Mouse (Mus musculus) liver, adult 2 months (tissue): Measurements from ENCODE around the gene Nes. TPM values are rescaled to one million over a fixed set of nuclear protein-coding genes. Genes with fewer than 3 reads are reported as not detected.

Experiments used
- DNase-seq: peaks from one replicate; pipeline ENCODE4 v3.0.0-alpha.2; 2011; ENCODE audit warnings: low read depth, low spot score; ENCODE audit errors: extremely low read depth
- H3K27ac ChIP-seq: fragments of 200-500 bp; replicated peaks from 2 replicates; pipeline ENCODE4 v1.5.1; 2012; ENCODE audit warnings: low read depth, mild to moderate bottlenecking, control low read depth, inconsistent platforms, low read length; ENCODE audit not compliant: insufficient read depth
- H3K27me3 ChIP-seq: fragments of 200-500 bp; 2 replicates; pipeline ENCODE4 v1.6.1; 2012; ENCODE audit warnings: mild to moderate bottlenecking, moderate library complexity, low read length, inconsistent platforms; ENCODE audit not compliant: control insufficient read depth, insufficient read depth
- H3K36me3 ChIP-seq: fragments of 200-500 bp; 2 replicates; pipeline ENCODE4 v1.6.1; 2012; ENCODE audit warnings: low read length, inconsistent platforms; ENCODE audit not compliant: control insufficient read depth, insufficient read depth
- H3K4me1 ChIP-seq: fragments of 200-500 bp; 2 replicates; pipeline ENCODE4 v1.6.1; 2011; ENCODE audit warnings: low read length; ENCODE audit not compliant: control insufficient read depth, insufficient read depth
- H3K4me3 ChIP-seq: fragments of 200-500 bp; 2 replicates; pipeline ENCODE4 v1.5.1; 2011; ENCODE audit warnings: low read depth, mild to moderate bottlenecking, control low read depth, low read length, moderate library complexity; ENCODE audit not compliant: insufficient read depth
- H3K79me2 ChIP-seq: fragments of 200-500 bp; 2 replicates; pipeline ENCODE4 v1.6.1; 2012; ENCODE audit warnings: inconsistent platforms, mild to moderate bottlenecking, low read length, moderate library complexity; ENCODE audit not compliant: control insufficient read depth, insufficient read depth
- H3K9ac ChIP-seq: fragments of 200-500 bp; 2 replicates; pipeline ENCODE4 v1.6.1; 2012; ENCODE audit warnings: low read depth, mild to moderate bottlenecking, control low read depth, inconsistent platforms, low read length
- CTCF ChIP-seq: fragments of 200-500 bp; IDR thresholded peaks from 2 replicates; pipeline ENCODE4 v1.5.1; 2011; ENCODE audit warnings: low read depth, low read length, control low read depth
- POLR2A ChIP-seq: fragments of 200-500 bp; IDR thresholded peaks from 2 replicates; pipeline ENCODE4 v1.6.1; 2011; ENCODE audit warnings: low read length, control low read depth; ENCODE audit not compliant: insufficient read depth; ENCODE audit errors: extremely low read depth
- WGBS: fragments of 180-500 bp; shearing (Covaris S2); methylation state at CpG from one replicate; pipeline ENCODE4 v1.1.7; 2018; 5-methylcytosine and 5-hydroxymethylcytosine counted together
- polyA plus RNA-seq: library from polyadenylated mRNA; depleted of rRNA; stranded (reverse); fragments of >200 nt; gene quantifications from 2 replicates; pipeline ENCODE4 v1.2.3, GENCODE M21; 2012
- total RNA-seq: library from RNA; depleted of rRNA; stranded (reverse); fragments of >200 nt; gene quantifications from 2 replicates; pipeline ENCODE4 v1.2.3, GENCODE M21; 2014

Gene Nes
- total and polyA plus RNA-seq, 2 experiments = 0.53 to 0.65 TPM

GRCm38 (mm10) chr3:87996401-87996800 is 25.5 kb downstream of the Nes start:
- H3K27ac ChIP-seq = no peak overlapping the region
- H3K4me1 ChIP-seq = no peaks in the 10 kb centered on the region
- H3K36me3 ChIP-seq = no peaks in the 10 kb centered on the region

GRCm38 (mm10) chr3:87996971-87997614 is 26.2 kb downstream of the Nes start:
- no peak overlapping the region for H3K9ac ChIP-seq
- no peak overlapping the region for H3K27ac ChIP-seq
- no peaks in the 10 kb centered on the region for H3K79me2 ChIP-seq
- TF ChIP-seq POLR2A (no peak), CTCF (no peak)
- no peaks in the 10 kb centered on the region for H3K4me1 ChIP-seq
- WGBS = 1% methylated on average over 49 of the region's 49 CpGs
- DNase-seq = no peak
- H3K4me3 ChIP-seq = peak overlapping the region; percentile 20; the same call in 1 of the 2 replicates
- H3K36me3 ChIP-seq = no peaks in the 10 kb centered on the region
- peaks cover 26% of the 10 kb centered on the region for H3K27me3 ChIP-seq

More at GRCm38 (mm10) chr3:87996401-87996800, 25.5 kb downstream of the Nes start:
- 6% methylated on average over 15 of the region's 15 CpGs for WGBS
- TF ChIP-seq POLR2A (no peak), CTCF (no peak)
- no peak for DNase-seq
- Histone ChIP-seq H3K9ac (no peak overlapping the region), H3K4me3 (no peak overlapping the region), H3K79me2 (no peaks in the 10 kb centered on the region), H3K27me3 (peaks cover 26% of the 10 kb centered on the region)

- H3K79me2 ChIP-seq = no peaks in the 10 kb centered on the region
- no peaks in the 10 kb centered on the region for H3K36me3 ChIP-seq
- DNase-seq = no peak
- H3K27me3 ChIP-seq = peaks cover 26% of the 10 kb centered on the region
- H3K27ac ChIP-seq = no peak overlapping the region
- no peak overlapping the region for H3K9ac ChIP-seq
- no peak overlapping the region for H3K4me3 ChIP-seq
- 4% methylated on average over 7 of the region's 7 CpGs for WGBS
- H3K4me1 ChIP-seq = no peaks in the 10 kb centered on the region
- TF ChIP-seq POLR2A (no peak), CTCF (no peak)
Measured at GRCm38 (mm10) chr3:87998747-87999146, 27.9 kb downstream of the Nes start.

- Histone ChIP-seq H3K27me3 (peaks cover 26% of the 10 kb centered on the region), H3K27ac (no peak overlapping the region), H3K4me1 (no peaks in the 10 kb centered on the region), H3K9ac (no peak overlapping the region), H3K4me3 (no peak overlapping the region; the same call in 1 of the 2 replicates), H3K36me3 (no peaks in the 10 kb centered on the region), H3K79me2 (no peaks in the 10 kb centered on the region)
- no peak for DNase-seq
- TF ChIP-seq CTCF (no peak), POLR2A (no peak)
- WGBS = 3% methylated on average over 38 of the region's 38 CpGs
Measured at GRCm38 (mm10) chr3:87999243-87999895, 28.5 kb downstream of the Nes start.

- WGBS = 2% methylated on average over 34 of the region's 39 CpGs
- H3K4me1 ChIP-seq = no peaks in the 10 kb centered on the region
Measured at GRCm38 (mm10) chr3:88000181-88000580, 29.3 kb downstream of the Nes start, which contains the start of gene Bcan. Gene Bcan (minus strand): TSS chr3:88000230.

More at GRCm38 (mm10) chr3:88000181-88000580, 29.3 kb downstream of the Nes start, which contains the start of gene Bcan:
- Histone ChIP-seq H3K27ac (no peak within 1 kb of the TSS), H3K4me3 (peak within 1 kb of the TSS; percentile 17; the same call in 1 of the 2 replicates), H3K36me3 (no peaks in the 10 kb centered on the region), H3K27me3 (peaks cover 26% of the 10 kb centered on the region), H3K9ac (no peak within 1 kb of the TSS), H3K79me2 (no peaks in the 10 kb centered on the region)
- DNase-seq = no peak
- no peak for TF ChIP-seq POLR2A
- TF ChIP-seq CTCF = no peak
